Mouse (Mus musculus) cerebellum, postnatal 4 days (tissue): ENCODE results near the gene Rpp40.

ENCODE experiments used
- DNase-seq, 2 experiments: peaks; one replicate each; pipeline ENCODE4 v3.0.0; 2022; ENCODE audit warnings: low spot score in 2 of 2, mixed read lengths in 1 of 2

Gene Rpp40

DNA sequence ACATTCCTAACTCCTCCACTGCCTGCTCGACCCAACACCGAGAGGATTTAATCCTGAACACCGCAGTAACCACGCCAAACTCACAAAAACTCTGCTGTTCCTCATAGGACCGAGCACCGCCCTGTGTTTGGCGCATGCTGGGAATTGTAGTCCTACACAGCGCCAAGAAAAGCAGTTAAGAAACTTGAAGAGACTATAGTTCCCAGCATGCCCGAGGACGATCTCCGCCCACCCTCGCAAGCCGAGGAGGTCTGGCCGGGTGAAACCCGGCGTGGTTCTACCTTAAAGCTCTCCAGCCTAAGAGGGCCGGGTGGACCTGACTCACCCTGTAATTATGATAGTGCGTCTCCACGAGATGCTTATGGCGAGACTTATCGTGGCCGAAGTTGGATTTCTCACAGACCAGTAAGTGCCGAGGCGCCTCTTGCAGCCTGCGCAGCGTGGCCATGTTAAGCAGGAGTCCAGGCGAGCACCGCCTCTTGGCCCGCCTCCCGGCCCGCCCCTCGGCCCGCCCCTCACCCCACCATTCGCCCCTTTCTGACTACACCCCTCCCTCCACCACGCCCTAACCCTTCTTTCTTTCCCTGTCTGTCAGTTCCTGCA, at the start of gene Rpp40:
Gene Rpp40, minus strand, starts transcription at position 481 of the 603 bp plus-strand sequence.
- DNase-seq: peak; percentile 51 to 80

DNA sequence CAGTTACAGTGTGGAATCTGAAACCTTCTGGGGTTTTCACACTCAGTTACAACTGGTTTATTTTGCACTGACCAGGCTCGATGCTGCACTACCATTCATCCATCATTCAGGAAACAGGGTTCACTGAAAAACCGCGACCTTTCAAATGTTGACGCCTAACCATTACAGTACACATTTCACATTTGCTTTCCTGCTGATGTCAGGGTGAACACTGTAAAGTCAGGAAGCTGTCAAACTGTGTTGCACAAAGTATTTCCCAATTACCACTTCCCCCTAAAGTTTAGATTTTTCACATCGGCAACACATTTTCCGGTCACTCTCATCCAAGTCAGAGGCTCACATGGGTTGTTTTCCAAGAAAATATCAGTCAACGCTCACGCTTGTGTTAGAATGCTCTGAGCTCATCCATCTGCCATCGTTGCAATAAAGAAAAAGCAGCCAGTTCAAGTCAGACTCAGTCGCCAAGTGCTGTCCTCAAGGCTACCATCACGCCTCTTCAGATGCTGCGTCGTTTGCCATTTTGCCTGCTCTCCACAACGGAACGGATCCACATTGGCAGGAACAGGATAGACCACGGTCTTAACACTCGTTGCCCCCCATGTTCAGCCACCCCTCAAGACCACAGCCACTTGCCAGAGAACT, 43.8 kb upstream of the Rpp40 start:
- DNase-seq: no peak

DNA sequence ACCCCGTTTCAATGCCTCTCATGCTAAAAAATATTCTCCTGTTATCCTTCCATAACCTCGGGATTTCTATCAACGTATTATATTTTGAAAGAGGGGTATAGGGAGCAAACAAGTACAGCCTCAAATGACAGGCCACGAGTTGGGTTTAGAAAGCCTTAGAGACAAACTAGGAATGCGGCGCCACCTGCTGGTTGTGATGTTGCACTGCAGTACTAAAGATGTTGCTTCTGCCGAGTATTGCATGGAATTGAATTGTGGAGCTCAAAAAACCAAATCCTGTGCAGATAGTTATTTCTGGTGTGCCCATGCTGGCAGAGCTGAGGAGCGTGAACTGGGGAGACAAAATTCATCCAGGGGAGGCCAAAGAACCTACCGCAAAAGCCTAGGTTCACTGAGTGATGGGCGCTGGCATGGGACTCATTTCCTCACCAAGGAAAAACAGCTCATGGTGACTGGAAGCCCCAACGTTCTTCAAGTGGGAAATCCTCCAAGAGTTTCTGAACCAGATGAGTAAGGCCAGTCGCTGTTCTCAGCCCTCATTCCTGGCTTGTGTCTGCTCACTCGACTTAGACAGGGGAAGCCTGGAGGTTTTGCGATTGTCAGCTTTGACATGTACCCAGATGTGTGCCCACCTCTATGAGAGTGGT, 41.3 kb upstream of the Rpp40 start:
- peak; percentile 68 to 78 for DNase-seq

GRCm38 (mm10) chr13:35946659-35947353, 40.6 kb upstream of the Rpp40 start:
- no peak for DNase-seq

DNA sequence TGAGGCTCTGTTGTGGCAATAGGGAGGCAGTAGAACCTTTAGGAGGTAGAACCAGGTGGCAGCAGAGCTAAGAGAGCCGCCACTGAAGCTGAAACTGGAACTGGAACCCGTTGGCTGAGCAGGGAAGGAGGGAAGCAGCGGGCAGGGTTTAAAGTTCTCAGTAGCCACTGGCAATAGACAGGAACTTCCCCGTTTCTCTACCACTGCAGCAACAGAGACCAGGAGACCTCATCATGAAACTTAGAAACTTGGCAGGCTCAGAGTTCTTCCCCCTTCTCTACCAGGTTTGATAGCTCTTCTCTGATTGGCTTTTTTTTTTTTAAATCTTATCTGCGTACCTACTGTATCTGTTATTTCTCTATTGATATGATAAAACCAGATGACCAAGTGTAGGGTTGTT, 34.8 kb upstream of the Rpp40 start:
- DNase-seq: no peak

DNA sequence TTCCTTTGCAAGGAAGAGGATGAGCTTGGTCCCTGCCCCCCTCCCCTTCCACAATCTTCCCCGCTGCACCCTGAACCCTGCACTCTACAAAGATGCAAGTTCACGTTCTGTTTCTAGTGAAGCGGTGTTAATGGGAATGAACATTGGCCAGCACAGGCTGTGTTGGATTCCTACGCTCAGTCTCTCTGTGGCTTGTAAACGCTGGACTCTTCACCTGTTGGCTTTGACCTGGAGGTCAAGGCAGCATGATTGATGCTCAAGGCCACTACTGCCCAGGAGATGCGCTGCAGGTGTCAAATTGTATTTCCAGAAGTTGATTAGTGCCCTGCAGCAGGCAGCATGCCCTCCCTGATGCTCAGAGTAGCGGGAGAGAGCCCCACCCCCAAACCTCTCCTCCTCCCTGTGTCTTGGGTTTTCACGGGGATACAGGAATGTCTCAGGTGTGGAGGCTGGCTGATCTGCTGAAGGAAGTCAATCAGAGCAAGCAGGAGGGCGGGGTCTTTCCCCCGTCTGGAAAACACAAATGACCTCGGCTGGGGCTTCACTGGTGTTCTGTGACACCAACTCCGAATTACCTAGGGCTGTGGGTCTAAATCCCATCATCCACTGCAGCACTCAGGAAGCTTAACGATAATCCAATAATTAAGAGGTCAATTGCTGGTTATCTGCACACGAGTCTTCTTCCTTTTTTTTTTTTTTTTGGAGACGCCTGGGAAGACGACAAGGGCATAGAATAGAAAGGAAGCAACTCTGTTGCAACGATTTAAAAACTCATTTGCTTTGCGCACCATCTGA, 33.9 kb upstream of the Rpp40 start:
- no peak for DNase-seq

DNA sequence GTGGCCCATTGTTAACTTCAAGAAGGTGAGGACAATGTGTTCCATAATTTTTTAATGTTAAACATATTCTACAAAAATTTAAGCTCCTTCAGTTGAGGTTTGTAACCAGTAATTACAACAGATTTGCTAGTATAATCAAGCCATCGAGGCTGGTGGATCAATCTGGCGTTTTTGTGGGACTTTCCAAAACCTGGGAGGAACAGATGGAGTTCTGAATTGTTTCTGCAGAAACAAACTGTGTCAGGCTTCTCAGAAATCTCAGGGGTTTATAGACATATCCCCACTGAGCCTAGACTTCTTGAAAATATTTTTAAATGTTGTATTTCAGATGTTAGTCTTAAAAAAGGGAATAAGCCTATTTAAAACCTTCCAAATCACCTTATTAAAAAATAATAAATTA, 31.8 kb upstream of the Rpp40 start:
- DNase-seq: no peak

GRCm38 (mm10) chr13:35911476-35911875, 5.3 kb upstream of the Rpp40 start:
- no peak for DNase-seq

DNA sequence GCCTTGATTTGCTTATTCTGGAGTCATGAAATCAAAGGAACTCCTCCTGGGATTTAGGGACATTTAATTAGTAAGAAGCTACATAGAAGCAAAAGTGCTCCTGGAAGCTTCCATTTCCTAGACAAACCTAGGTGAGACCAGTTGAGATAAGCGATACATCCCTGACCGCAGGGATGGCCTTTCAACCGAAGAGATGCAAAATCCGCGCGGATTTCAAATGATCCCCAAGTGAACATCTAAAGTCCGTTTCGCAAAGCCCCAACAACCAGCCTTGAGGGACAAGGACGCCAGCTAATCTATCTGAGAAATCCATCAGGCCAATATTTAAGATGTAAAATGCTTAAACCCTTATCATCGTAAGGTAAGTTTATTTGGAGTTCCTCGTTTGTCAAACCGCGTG, 781 bp downstream of the Rpp40 start:
- no peak for DNase-seq

DNA sequence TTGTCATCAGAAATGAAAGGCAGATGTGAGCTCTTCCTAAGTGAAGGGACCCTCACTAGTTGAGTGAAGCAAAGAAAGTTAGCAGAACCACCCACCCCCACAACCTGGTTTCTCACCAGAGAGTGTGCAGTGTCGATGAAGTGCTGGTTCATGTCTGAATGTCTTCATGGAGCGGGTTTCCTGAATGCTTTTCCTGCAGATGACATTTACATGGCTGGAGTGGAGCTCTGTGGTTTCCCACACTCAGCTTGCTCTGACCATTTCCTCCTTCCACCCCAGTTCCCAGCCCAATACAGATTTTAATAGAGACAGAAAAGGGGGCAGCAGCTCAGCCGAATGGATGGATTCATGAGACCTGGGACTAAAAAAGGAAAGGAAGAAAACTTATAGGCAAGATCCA, 13.3 kb downstream of the Rpp40 start:
- DNase-seq: no peak

DNA sequence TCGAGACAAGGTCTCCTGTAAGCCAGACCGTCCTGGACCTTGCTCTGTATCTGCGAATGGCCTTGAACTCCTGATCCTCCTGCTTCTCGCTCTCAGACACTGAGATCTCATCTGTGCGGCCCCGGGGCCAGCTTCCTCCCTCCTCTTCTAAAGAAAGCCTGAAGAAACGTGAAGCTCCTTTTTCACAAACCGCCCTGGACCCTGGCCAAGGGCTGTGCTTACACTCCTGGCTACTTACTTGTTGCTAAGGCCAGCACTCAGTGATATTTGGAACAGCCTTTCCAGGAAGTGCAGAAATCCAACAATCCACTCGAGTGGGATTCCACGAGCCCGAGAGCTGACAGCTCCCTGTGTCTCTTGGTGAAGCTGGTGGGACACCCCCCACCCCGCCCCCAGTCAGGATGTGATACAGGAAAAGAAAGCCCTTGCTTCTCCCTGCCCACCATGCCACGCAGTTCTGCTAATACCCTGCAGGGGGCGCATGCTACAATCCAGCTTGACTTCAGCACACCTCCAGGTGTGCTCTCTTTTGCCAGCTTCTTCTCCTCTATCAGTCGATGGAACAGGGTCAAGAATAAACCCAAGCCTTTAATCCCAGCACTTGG, 19.9 kb downstream of the Rpp40 start:
- DNase-seq: peak in 1 of 2 experiments; percentile 43

DNA sequence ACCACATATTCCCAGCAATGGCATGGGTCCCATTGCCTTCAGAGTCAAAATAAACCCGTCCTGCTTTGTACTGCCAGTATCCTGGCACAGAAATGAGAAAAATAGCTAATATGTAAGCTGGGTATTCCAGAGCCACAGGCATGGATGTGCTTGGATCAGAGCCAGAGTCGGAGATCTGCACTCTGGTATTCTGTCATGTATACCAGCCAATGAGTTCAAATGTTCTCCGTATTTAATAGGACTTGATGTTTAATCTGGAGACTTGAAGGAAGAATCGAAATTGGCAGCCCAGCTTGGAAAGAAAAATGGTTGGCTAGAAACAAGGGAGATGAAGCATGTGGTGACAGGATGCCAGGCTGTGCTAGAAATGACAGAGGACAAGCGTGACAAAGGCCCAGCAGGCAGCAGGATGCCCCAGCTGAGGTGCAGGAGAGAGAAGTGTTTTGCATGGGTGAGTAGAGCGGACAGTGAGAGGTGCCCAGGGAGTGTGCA, 25.6 kb downstream of the Rpp40 start:
- peak in 1 of 2 experiments; percentile 53 for DNase-seq

GRCm38 (mm10) chr13:35879519-35879918, 26.6 kb downstream of the Rpp40 start:
- no peak for DNase-seq

DNA sequence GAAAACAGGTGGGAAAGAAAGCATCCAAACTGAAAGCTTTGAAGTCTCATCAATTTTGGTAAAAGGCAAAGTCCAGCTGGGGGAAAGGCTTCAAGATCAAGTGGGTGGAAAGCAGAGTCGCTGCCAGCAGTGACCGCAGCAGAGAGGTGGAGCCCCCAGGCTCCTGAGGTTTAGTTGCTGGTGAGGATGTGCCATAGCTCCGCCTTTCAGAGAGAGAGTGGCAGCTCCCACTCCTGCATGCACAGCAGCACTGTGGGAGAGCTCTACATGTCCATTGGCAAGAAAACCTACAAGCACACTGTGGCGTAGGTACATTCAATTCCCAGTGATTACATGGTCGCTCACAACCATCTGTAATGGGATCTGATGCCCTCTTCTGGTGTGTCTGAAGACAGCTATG, 27.1 kb downstream of the Rpp40 start:
- no peak for DNase-seq

- DNase-seq: no peak
Measured at GRCm38 (mm10) chr13:35878282-35878681, 27.9 kb downstream of the Rpp40 start.

- DNase-seq: no peak
Measured at GRCm38 (mm10) chr13:35875396-35875795, 30.8 kb downstream of the Rpp40 start.

GRCm38 (mm10) chr13:35871107-35871506, 35.1 kb downstream of the Rpp40 start:
- no peak for DNase-seq

GRCm38 (mm10) chr13:35870659-35871058, 35.5 kb downstream of the Rpp40 start:
- no peak for DNase-seq

GRCm38 (mm10) chr13:35860916-35861315, 45.2 kb downstream of the Rpp40 start:
- DNase-seq: no peak

DNA sequence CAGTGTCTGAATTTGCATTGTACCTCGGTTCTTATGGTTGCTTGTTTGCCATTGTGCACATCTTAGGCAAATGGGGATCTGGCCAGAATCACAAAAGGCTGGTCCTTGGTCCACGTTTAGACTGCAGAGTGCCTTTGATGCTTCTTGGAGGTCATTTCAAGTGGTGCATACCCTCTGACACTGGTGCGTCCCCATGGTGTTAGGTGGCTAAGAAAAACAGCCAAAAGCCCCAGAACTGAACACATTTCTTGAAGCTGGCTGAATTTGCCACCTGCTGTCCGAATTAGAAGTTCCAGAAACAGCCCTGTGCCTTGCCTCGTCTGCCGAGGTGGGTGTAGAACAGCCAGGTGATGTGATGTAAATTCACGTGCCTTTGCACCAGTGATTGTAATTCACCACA, 48.7 kb downstream of the Rpp40 start:
- DNase-seq: no peak
